Mouse (Mus musculus): ENCODE results near the gene Srp68.
A peak's percentile ranks its signal among the peaks of the same experiment; 100 is the strongest.

Gene Srp68

DNA sequence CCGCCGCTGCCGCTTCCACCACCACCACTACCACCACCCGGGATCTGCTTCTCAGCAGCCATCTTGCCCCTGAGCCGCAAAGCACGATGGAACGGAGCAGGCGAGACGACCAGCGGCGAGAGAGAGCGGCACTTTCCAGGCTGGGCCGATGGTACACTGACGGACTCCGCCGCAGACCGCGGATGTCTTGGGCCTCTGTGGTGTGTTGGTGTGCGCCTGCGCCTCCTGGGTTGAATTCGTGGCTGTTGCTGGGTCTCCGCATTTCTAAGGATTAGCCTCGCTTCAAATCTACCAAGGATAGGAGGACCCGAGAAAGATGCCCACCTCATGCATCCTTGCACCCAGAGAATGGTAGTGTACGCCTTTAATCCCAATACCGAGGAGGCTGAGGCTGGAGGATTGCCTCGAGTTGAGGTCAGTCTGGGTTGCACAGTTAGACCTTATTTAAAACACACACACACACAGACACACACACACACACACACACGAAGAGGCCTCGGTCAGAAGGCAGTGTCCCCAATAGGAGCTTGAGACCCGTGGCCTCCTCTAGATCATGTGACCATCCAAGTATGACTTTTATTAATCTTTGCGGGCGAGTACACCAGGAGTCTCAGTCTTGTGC, at the start of gene Srp68:
Gene Srp68, minus strand, starts transcription at position 173 of the 622 bp plus-strand sequence.
- peak; percentile 92 to 96 for DNase-seq (ENCODE audit: low spot score in 2 of 2)

DNA sequence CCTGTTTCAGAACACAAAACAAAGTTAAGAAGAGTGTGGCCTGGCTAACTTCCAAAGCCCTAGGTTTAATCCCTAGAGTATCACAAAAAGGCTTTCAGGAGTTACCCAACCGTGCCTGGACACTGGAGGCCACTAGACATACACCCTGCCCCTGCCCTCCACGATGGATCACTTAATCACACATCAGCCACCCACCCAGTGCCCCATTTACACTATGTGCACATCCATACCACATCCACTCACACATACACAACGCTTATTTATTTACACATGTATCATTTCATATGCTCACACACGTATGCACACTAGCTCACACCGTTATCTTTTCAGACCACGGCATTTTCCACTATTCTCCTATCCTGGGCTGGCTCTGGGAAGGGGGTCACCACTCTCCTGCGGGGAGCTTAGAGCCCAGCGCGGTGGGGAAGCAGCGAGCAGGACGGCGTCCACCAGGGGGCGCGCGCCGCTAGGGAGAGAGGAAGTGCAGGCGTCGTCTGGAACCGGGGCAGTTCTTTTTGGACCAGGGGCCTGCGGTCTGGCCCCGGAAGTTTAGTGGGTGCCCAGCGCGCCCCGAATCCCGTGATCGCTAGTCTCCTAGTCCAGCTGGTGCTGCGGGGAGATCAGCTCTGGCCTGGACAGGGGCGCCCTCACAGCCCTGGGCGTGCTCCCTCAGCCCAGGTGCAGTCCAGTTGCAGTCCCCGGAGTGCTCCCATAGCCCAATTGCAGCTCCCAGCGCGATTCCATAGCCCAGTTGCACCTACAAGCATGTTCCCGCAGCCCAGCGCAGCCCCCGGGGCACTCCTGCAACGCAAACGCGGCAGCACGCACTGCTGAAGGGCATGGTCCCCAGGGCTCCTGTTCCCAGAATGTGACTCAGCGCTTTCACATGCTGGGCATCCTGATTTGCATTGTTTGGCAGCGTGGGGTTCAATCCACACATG, 45.0 kb upstream of the Srp68 start:
- DNase-seq (ENCODE audit: low spot score in 2 of 2), result peak; percentile 85 to 99

DNA sequence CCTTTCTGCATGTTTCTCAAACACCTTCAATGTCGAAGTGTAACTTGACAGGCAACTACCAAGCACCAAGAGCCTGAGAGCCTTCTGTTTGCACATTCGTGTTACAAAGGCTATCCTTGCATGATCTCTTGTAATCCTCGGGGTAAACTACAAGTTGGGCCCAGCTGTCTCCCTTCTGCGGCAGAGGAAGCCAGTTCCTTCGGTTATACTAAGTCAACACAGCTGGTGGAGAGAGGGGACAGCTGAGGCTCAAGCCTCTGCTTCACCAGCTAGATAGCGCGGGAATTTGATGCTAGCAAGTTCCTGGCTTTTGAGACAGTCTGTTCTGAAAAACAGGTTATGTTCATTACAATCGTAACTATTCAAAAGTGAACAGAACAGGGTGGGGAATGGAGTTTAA, 38.3 kb upstream of the Srp68 start:
- no peak for DNase-seq (ENCODE audit: low spot score in 2 of 2)

DNA sequence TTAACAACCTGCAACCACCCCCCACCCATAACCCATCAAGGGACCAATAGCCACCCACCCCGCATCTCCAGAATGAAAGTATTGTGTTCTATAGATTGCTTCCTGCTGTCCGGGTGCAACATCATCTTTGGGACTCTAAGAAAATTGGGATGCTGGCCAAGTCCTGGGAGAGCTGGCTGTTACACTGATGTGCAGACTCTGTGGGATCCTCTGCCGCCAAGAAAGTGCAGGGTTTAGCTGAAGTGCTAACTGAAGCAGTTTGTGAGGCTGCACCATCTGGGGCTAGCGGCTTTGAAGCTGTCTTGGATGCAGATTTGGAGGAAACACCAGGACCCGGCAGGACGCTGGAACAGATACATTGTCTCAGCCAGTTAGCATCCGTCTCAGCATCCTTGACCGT, 37.2 kb upstream of the Srp68 start:
- DNase-seq (ENCODE audit: low spot score in 2 of 2), result no peak

DNA sequence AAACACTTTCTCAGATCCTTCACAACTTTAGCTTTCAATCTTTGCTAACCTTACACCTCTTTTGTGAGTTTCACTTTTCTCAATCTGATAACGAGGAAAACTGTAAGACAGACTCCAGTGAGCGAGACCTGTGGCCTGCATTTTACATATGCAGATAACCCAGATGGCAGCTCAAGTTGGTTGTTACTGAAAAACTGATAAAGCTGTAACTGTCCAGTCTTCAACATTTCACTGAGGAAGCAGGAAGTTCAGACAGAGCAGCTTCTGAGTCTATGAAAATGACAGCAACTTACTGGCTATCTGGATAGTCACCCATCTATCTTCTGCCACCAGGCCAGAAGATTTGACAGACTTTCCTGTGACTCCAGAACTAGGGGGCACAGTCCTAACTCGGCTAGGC, 35.6 kb upstream of the Srp68 start:
- no peak for DNase-seq (ENCODE audit: low spot score in 2 of 2)

DNA sequence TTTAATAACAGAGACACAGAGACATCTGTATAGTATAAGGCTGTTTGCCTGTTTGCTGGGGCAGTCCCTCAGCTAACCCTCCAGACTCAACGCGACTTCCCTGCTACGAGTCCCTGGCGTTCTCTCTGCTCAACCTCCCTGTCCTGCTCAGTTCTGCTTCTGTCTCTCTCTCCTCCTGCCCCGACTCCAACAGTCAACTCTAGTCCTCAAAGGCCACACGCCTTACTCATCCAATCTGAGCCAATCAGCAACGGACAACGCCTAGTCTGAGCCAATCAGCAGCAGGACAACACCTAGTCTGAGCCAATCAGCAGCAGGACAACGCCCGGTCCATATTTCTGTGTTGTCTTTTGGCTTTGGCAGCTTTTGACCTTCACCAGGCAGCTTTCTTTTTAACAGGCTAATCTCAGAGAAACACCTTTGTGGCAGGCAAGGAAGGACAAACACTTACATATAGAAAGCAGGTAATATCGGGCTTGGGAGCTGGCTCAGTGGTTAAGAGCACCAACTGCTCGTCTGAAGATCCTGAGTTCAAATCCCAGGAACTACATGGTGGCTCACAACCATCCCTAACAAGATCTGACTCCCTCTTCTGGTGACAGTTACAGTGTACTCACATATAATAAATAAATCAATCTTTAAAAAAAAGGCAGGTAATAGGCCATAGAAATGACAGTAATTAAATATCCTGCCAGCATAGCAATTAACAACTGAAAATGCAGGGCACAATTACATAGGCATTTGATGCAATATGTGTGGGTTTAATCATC, 33.9 kb upstream of the Srp68 start:
- peak in 1 of 2 experiments; percentile 40 for DNase-seq (ENCODE audit: low spot score in 2 of 2)

DNA sequence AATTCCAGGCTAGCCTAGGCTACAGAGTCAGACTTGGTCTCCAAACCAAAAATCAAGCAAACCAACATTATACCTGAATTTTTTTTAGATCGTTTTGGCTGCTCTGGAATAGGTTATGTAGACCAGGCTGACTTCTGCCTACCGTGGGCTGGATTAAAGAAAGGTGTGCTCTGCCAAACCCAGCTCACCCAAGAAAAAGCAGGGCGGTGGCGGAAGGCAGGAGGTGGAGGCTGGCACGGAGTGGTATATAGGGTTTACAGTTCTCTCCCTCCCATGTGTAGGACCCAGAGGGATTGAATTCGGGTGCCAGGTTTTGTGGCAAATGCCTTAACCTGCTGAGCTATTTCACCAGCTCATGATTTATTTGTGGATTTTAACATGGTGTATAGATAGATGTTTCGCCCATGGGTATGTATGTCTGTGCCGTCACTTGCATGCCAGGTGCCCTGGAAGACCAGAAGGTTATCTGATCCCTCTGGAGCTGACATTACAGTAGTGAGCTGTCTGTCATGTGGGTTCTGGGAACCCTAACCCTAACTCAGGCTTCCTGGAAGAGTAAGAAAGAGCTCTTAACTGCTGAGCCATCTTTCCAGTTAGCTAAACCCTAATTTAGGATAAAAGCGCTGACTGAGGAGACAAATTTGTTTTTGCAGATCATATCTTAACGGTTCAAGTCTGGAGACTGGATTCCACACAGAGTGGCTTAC, 33.2 kb upstream of the Srp68 start, which contains the start of gene Exoc7:
Gene Exoc7, minus strand, starts transcription at position 215 of the 707 bp plus-strand sequence.
- no peak for DNase-seq (ENCODE audit: low spot score in 2 of 2)

DNA sequence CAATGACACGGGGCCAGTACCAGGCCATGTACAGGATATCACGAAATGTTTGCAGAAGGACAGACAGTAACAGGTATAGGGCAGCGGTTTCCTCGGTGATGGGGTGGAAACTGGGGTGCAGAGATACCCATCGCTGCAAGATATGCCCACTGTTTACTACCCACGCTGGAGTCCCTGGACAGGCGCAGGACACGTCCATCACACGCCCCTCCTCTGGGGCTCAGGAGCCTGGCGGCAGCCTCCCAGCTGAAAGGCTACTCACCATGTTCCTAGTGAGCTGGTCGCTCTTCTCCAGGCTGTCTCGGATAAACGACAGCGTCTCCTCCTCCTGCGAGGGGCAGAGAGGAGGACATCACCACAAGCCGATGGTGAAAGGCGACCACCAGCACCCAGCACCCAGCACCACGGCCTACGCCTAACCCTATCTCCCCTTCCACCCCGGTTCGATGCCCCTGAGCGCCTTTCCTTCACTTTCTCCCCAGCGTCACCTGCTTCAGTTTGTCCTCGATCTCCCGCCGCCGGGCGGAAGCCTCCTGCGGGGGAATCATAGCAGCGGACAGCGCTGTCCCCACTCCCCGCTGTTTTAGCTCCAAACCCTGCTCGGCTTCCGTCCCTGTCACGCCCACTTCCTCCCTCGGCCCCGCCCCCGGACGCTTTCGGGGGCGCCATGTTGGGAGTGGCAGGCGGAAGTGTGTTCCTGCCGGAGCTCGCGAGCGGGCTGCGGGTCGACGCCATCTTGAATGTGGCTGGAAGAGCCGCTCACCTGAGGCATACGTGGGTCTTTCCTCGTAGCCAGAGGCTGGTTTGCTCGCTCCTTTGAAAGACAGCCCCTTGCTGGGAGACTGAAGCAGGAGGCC, 32.3 kb upstream of the Srp68 start:
- peak; percentile 95 to 97 for DNase-seq (ENCODE audit: low spot score in 2 of 2)

DNA sequence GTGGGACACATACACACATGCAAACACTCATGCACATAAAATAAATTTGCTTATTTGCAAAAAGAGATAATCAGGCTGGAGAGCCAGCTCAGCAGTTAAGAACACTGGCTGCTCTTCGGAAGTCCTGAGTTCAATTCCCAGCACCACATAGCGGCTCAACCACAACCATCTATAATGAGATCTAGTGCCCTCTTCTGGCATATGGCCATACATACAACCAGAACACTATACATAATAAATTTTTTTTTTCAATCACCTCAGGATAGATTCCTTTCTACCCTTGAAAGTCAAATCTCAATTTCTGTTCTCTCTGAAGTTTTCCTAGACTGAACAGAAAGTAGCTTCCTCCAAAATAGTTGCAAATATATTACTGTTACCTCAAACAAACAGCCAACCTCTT, 31.4 kb upstream of the Srp68 start:
- DNase-seq (ENCODE audit: low spot score in 2 of 2), result no peak

DNA sequence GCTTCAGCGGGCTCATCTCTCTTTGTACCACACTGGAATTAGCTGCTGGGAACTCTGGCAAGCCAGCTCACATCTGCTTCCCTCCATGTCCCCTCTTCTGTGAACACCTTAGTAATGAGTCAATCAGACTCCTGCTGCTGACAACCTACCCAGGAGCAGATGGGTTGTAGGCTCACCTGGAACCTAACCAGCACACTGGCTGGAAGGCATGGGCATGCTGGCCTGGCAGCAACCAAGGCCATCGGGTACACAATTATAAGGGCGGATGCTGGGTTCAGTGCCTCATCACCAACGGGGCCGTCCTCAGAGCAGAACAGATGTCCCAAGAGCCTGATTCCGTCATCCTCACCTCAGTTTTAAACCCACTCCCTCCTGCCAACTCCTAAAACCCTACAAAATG, 24.6 kb upstream of the Srp68 start:
- no peak for DNase-seq (ENCODE audit: low spot score in 2 of 2)

DNA sequence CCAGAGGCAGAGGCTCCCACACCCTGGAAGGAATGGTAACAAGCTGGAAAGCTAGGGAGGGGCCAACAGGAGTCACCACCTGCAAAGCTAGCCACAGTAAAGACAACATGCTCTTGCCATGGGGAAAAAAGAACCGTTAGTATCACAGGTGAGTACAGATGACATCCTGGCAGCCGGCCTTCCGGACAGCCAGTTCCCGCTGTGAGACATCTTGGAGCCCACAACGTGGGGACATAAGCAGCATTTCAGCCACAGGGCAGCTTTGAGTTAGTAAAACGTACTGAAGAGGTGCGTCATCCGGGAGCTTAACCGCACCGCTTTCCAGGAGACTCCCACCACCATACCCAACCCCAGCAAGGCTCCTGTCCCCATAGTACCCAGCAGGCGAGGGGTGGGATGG, 24.2 kb upstream of the Srp68 start:
- DNase-seq (ENCODE audit: low spot score in 2 of 2), result no peak

DNA sequence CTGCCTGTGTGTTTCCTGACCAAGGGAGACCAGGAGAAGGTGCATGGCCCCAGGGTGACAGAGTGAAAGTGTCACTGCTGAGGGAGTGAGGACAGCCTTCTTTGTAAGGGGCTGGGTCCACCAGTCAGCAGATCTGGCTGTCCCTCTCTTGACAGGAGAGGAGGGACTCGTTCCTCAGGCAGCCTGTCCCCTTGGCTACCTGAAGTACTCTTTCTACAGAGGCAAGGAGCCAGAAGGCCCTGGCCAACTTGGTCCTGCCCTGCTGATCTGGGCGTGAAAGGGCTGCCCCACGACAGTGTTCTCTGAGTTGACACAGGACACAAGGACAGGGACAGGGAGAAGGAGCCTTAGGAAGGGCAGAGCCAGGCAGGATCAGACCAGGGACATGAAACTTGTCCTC, 23.0 kb upstream of the Srp68 start:
- no peak for DNase-seq (ENCODE audit: low spot score in 2 of 2)

DNA sequence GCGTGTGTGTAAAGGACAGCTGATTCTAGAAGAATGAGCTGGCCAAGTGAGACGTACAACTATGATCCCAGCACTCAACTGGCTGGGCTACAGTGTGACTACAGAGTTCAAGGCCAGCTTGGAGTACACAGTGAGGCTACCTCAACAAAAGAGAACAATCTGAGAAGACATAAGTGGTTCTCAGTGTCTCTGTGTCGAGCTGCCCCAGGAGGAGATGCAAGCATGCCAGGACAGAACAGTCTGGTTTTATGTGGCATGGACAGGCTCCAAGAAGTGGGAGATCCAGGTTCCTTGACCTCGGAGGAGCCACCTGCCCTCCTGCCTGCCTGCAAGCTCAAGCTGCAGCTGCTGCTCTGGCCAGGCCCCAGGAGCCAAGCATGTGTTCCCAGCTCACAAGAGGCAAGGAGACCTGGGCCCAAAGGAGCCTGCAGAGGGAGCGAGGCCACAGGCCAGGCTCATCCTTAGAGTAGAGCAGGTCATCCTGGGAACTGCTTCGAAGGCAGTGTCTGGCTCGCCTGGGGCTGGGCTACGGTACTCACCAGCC, 22.2 kb upstream of the Srp68 start:
- no peak for DNase-seq (ENCODE audit: low spot score in 2 of 2)

DNA sequence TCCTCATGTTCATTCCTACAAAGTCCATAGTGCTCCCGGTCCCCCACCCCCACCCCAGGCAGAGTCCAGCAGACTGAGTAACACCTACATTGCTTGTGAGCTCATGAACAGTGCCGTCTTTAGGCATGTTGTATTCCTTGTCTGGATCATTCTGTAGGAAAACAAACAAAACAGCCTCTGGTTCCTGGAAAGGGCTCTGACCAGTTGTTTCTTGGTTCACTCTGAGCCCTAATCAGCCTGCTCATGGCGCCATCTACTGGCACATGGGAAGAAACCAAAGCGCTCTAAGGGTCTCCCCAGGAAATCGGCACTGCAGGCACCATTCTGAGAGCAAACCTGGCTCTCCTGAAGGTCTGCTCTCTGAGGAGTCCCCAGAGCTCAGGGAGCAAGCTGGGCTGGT, 20.3 kb upstream of the Srp68 start:
- peak in 1 of 2 experiments; percentile 50 for DNase-seq (ENCODE audit: low spot score in 2 of 2)

DNA sequence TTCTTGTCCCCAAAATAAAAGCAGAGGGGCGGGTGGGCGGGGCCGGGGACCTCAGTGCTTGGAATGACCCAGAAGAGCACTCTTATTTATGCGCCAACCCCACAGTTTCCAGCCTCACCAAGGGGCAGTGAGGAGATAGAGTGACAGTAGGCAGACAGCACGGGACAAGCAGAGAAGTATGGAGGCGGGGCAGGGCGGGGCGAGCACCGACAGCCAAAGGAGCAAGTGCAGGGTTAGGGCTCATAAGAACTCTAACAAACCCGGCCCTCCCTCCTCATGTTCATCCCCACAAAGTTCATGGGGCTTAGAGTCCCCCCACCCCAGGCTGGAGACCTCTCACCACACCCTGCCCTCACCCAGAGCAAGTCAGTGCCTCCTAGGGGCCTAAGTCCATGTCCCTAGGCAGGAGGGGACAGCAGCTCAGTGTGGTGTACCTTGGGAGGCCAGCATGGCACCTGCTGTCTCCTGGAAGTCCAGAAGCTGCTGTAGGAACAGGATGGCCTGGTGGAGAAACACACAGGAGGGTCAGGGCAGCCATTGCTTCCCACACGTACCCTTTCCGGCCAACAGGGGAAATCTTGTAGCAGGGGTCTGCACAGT, 19.6 kb upstream of the Srp68 start:
- no peak for DNase-seq (ENCODE audit: low spot score in 2 of 2)

DNA sequence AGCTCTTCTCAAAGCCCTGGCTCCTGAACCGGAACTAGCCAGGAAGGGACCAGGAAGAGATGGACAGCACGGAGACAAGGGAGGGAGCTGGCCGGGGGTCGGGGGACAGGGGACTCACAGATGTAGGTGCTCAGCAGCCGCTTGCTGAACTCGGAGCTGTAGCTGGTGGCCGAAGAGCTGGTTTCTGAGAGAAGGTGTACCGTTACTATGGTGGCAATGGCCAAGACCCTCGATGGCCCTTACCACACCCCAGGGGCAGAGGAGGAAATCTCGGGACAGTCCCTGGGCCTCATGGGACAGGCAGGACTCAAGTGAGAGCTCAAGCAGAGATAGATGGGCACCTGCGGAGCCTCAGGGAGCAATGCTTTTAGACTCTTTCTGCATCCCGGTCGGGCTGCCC, 18.4 kb upstream of the Srp68 start:
- peak in 1 of 2 experiments; percentile 57 for DNase-seq (ENCODE audit: low spot score in 2 of 2)

DNA sequence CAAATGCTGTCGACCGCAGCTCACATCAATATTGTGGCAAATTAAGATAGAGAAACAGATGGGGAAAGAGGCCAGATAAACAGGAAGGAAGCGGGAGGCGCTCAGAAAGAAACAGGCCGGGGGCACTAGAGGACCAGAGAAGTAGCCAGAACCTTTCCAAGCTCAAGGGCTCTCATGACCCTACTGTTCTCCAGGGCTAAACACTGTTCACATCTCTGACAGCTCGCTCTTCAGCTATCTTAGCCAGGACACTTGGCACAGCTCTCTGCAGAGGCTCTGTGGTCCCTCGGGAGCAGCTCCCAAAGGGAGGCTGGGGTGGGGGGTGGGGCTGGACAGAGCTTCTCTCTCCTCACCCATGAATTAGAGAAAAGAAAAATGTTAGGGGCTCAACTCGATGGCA, 16.5 kb upstream of the Srp68 start:
- no peak for DNase-seq (ENCODE audit: low spot score in 2 of 2)

DNA sequence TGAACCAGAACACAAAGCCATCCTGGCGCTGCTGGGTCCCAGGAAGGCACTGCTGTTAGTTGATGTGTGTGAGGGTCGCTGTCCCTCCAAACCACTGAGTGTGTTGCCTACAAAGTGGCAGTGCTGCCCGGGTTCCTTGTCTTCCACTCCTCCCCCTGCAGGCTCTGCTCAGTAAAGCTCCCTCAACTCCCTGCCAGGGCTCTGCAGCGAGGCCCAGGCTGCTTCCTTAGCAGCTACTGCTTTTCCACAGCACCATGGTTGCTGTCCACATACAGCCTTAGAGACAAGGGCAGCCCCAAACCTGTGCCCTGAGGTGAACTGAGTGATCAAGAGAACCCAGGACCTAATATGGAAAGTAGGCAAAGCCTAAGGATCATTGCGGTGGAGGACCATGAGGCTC, 13.3 kb upstream of the Srp68 start:
- no peak for DNase-seq (ENCODE audit: low spot score in 2 of 2)

DNA sequence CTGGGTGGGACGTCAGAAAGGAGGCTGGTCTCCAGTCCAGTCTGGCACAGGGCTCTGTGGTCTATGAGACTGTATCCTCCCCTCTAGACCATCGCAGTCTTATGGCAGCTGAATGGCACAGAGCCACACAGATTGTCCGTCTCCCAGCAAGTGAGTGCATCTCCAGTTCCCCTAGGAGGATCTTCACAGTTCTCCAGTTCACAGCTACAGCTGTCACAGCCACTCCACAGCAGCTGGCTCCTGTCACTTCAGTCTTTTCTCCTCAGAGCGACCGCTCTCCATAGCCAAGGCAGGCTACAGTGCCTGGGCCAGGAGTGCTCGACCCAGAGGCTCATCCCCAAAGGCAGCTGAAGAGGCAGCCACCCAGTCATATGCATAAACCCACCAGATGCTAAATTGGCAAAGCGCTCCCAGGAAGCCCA, 11.8 kb upstream of the Srp68 start:
- DNase-seq (ENCODE audit: low spot score in 2 of 2), result no peak

DNA sequence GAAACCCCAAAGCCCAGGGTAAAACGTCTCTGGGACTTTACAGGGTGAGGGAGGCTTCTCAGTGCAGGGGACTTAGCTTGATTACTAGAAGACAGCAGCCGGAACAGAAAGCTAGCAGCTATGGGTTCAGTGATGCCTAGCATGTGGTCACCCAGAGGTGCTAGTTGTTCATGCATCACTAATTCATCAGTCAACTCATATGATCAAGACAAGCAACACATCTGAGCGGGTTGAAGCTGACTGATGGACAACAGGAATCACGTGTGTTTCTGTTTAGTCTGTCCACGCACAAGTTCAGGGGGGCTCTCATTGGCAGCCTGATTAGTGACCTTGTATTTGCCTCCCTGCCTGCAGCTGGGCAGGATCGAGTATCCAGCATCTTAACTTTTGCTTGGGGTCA, 10.0 kb upstream of the Srp68 start:
- no peak for DNase-seq (ENCODE audit: low spot score in 2 of 2)

Measured in spleen, postnatal 4 days (tissue).